Mouse (Mus musculus) lung, adult 2 months (tissue): ENCODE data around the gene Ppp1r12a.

Experiments
- CTCF ChIP-seq: fragments of 200-500 bp; IDR thresholded peaks from 2 replicates; pipeline ENCODE4 v1.5.1; 2011; ENCODE audit warnings: mild to moderate bottlenecking, low read length, control low read depth; ENCODE audit not compliant: insufficient read depth
- POLR2A ChIP-seq: fragments of 200-500 bp; IDR thresholded peaks from 2 replicates; pipeline ENCODE4 v1.6.1; 2011; ENCODE audit warnings: low read depth, mild to moderate bottlenecking, control low read depth, low read length, borderline replicate concordance; ENCODE audit errors: extremely low read depth

GRCm38 (mm10) chr10:108283837-108284236, 121.8 kb downstream of the Ppp1r12a start:
- TF ChIP-seq POLR2A (no peak), CTCF (no peak)
